In genomic region chr16:21714516-21714915, GRCm38 (mm10) we compare ENCODE assay signal across 22 mouse cellular contexts. TPM values are rescaled to one million over a fixed set of nuclear protein-coding genes. Genes with fewer than 3 reads are reported as not detected.
DNase-seq lines count a peak whose midpoint lies in the region; ATAC-seq and TF ChIP-seq lines count a peak whose summit lies in the region.
"Had no signal": no experiment of that assay in that cellular context is flagged by ENCODE, and none has a peak within 500 bp of the region (broad histone marks: within the 10 kb centered on the region; RNA-seq: fewer than 3 reads in every experiment).

No protein-coding gene starts in this region.

- H3K4me3 ChIP-seq in forebrain, embryonic 16.5 days (replicated peaks; ENCODE audit: low read length) = no peak overlapping the region
- H3K4me3 ChIP-seq: embryonic facial prominence, embryonic 12.5 days; gastrocnemius, adult 2 months; hindbrain, embryonic 12.5 days had no signal

- H3K9ac ChIP-seq in forebrain, embryonic 16.5 days (replicated peaks; ENCODE audit: low read depth, low read length) = no peak overlapping the region
- H3K9ac ChIP-seq: embryonic facial prominence, embryonic 12.5 days; hindbrain, embryonic 12.5 days had no signal

- no peak for TF ChIP-seq CTCF in brain, embryonic 14.5 days (IDR thresholded peaks at IDR 0.05; ENCODE audit: borderline replicate concordance, extremely low read depth, insufficient read depth, insufficient read length)

- no peak for TF ChIP-seq POLR2A in brain, embryonic 14.5 days (IDR thresholded peaks at IDR 0.05; ENCODE audit: borderline replicate concordance, extremely low read depth, insufficient read depth, insufficient read length, poor library complexity, severe bottlenecking)

- no peak overlapping the region for H3K4me2 ChIP-seq in forebrain, embryonic 16.5 days (ENCODE audit: low read length)
- H3K4me2 ChIP-seq: embryonic facial prominence, embryonic 12.5 days; hindbrain, embryonic 12.5 days had no signal

- no peak for DNase-seq in frontal cortex, postnatal 25 days (ENCODE audit: low spot score in 2 of 2)
- DNase-seq in left cerebral cortex, postnatal 25 days (ENCODE audit: low spot score in 2 of 2) = peak; percentile 24 to 64
- no peak for DNase-seq in left cerebral cortex, adult 18-20 months (ENCODE audit: low spot score in 2 of 2)
- DNase-seq in brain, embryonic 14.5 days (ENCODE audit: low read depth) = peak; percentile 76
- DNase-seq in spleen, adult 12 weeks (ENCODE audit: low spot score) = no peak
- DNase-seq: adrenal gland, adult 2 months; adrenal gland, postnatal 25 days; cerebellum, adult 11-12 months; cerebellum, adult 9-10 months; cerebellum, postnatal 25 days; gastrocnemius, adult 2 months; gastrocnemius, postnatal 25 days; heart, adult 11 months; heart, postnatal 10 days; heart, postnatal 4 days had no signal

- no peak overlapping the region for H3K27ac ChIP-seq in forebrain, embryonic 16.5 days (ENCODE audit: low read length)
- H3K27ac ChIP-seq: embryonic facial prominence, embryonic 12.5 days; gastrocnemius, adult 2 months; hindbrain, embryonic 12.5 days had no signal

- intact Hi-C loops in left cerebral cortex, postnatal 25 days (cut with DNase I) = no loop called here

- peak; percentile 69; the same call in 1 of the 2 replicates for ATAC-seq in frontal cortex, adult (ENCODE audit: low TSS enrichment)
- ATAC-seq in forebrain, embryonic 16.5 days = peak; percentile 95
- no peak for ATAC-seq in granulocyte monocyte progenitor cell, adult 5-6 weeks (replicated peaks; ENCODE audit: poor library complexity, severe bottlenecking)
- ATAC-seq: hindbrain, embryonic 16.5 days; inflammation-experienced regulatory T-cells, adult 6 months had no signal

- H3K9me3 ChIP-seq in forebrain, embryonic 16.5 days (ENCODE audit: control insufficient read depth, low read length) = no peaks in the 10 kb centered on the region
- H3K9me3 ChIP-seq: embryonic facial prominence, embryonic 12.5 days; hindbrain, embryonic 12.5 days had no signal

- 72% methylated on average over 10 of the region's 10 CpGs for WGBS in forebrain, embryonic 16.5 days

- no peaks in the 10 kb centered on the region for H3K4me1 ChIP-seq in forebrain, embryonic 16.5 days (replicated peaks; ENCODE audit: control insufficient read depth, insufficient read depth, low read length)
- H3K4me1 ChIP-seq: embryonic facial prominence, embryonic 12.5 days; hindbrain, embryonic 12.5 days had no signal

- H3K27me3 ChIP-seq in forebrain, embryonic 16.5 days (replicated peaks; ENCODE audit: control insufficient read depth, insufficient read depth, low read length) = no peaks in the 10 kb centered on the region
- H3K27me3 ChIP-seq: embryonic facial prominence, embryonic 12.5 days; hindbrain, embryonic 12.5 days had no signal

- H3K36me3 ChIP-seq in forebrain, embryonic 16.5 days (ENCODE audit: control insufficient read depth, insufficient read depth) = no peaks in the 10 kb centered on the region
- H3K36me3 ChIP-seq: embryonic facial prominence, embryonic 12.5 days; hindbrain, embryonic 12.5 days had no signal

RNA-seq across cellular contexts. Expression of gene 2510009E07Rik, which starts 20.1 kb away (rescaled TPM):
- 10 to 100 TPM; 53.3 to 58.9 TPM for total RNA-seq in left cerebral cortex, postnatal 25 days (2021)
- 10 to 100 TPM; 47.0 to 56.8 TPM for total RNA-seq in left cerebral cortex, adult 18-20 months (2021)
- 36.0 and 57.0 TPM in 2 replicates for polyA plus RNA-seq in brain, embryonic 14.5 days (2012; rRNA removed)
- 43.0 and 43.9 TPM in 2 replicates for polyA plus RNA-seq in forebrain, embryonic 16.5 days (2015; fragmentation: Nextera tagmentation; extraction: Ambion mirVana)
- total RNA-seq in granulocyte monocyte progenitor cell, adult 5-6 weeks (2014; fragmentation: Nextera tagmentation) = 0.51 and 1.5 TPM in 2 replicates
- total RNA-seq in granulocyte monocyte progenitor cell, adult 5-6 weeks (2017) = 0.13 and 0.52 TPM in 2 replicates

Comparison
In these comparisons a context has a peak if more than half of its experiments do, and no peak if none do; other contexts are left out.
1. DNase-seq: peak in left cerebral cortex, postnatal 25 days (2 of 2) and brain, embryonic 14.5 days (single experiment); none in frontal cortex, postnatal 25 days (0 of 2), left cerebral cortex, adult 18-20 months (0 of 2) and spleen, adult 12 weeks (single experiment).
2. RNA of gene 2510009E07Rik, which starts 20.1 kb away (total RNA-seq): 53.3 to 58.9 TPM in left cerebral cortex, postnatal 25 days and 47.0 to 56.8 TPM in left cerebral cortex, adult 18-20 months; 0.13 to 1.5 TPM in granulocyte monocyte progenitor cell, adult 5-6 weeks; every median in the first group is over 10 times any median in the second.